Mouse (Mus musculus) naive thymus-derived CD4-positive, alpha-beta T cell, adult 2 months (primary cell): Measurements from ENCODE around the gene Bpifb4.

Experiments
- DNase-seq: peaks from one replicate; pipeline ENCODE4 v3.0.0-alpha.2; 2011; ENCODE audit warnings: low read depth

Gene Bpifb4

GRCm38 (mm10) chr2:153937843-153938242 is at the start of gene Bpifb4:
Bpifb4 (plus strand) TSS chr2:153938212.
- no peak for DNase-seq

- DNase-seq = no peak
These were observed 38.9 kb upstream of the Bpifb4 start for GRCm38 (mm10) chr2:153899111-153899510.

GRCm38 (mm10) chr2:153900088-153900487 is 37.9 kb upstream of the Bpifb4 start, which contains the start of gene Bpifb6:
Bpifb6 (plus strand) TSS chr2:153900388.
- no peak for DNase-seq

- no peak for DNase-seq
These were observed 35.3 kb upstream of the Bpifb4 start for GRCm38 (mm10) chr2:153902726-153903125.

- no peak for DNase-seq
These were observed 31.4 kb upstream of the Bpifb4 start for GRCm38 (mm10) chr2:153906626-153907025.

GRCm38 (mm10) chr2:153914151-153914550 is 23.9 kb upstream of the Bpifb4 start:
- no peak for DNase-seq

GRCm38 (mm10) chr2:153917930-153918329 is 20.1 kb upstream of the Bpifb4 start, which contains the start of gene Bpifb3:
Bpifb3 (plus strand) TSS chr2:153918230.
- DNase-seq = no peak

- DNase-seq = no peak
These were observed 16.8 kb upstream of the Bpifb4 start for GRCm38 (mm10) chr2:153921246-153921645.

GRCm38 (mm10) chr2:153929871-153930413 is 8.1 kb upstream of the Bpifb4 start:
- DNase-seq = peak; percentile 20

- DNase-seq = no peak
These were observed 6.9 kb upstream of the Bpifb4 start for GRCm38 (mm10) chr2:153931125-153931524.

- DNase-seq = no peak
These were observed 4.7 kb upstream of the Bpifb4 start for GRCm38 (mm10) chr2:153933311-153933710.

GRCm38 (mm10) chr2:153935348-153935747 is 2.7 kb upstream of the Bpifb4 start:
- DNase-seq = no peak

GRCm38 (mm10) chr2:153943537-153943936 is 5.5 kb downstream of the Bpifb4 start:
- peak; percentile 51 for DNase-seq

GRCm38 (mm10) chr2:153944567-153944966 is 6.6 kb downstream of the Bpifb4 start:
- DNase-seq = no peak

GRCm38 (mm10) chr2:153952897-153953296 is 14.9 kb downstream of the Bpifb4 start:
- peak; percentile 67 for DNase-seq

GRCm38 (mm10) chr2:153953836-153954235 is 15.8 kb downstream of the Bpifb4 start:
- DNase-seq = peak; percentile 46

GRCm38 (mm10) chr2:153962821-153963331 is 24.9 kb downstream of the Bpifb4 start:
- no peak for DNase-seq

GRCm38 (mm10) chr2:153963334-153963733 is 25.3 kb downstream of the Bpifb4 start:
- DNase-seq = no peak

- no peak for DNase-seq
These were observed 32.2 kb downstream of the Bpifb4 start for GRCm38 (mm10) chr2:153970221-153970620.

GRCm38 (mm10) chr2:153974582-153974981 is 36.6 kb downstream of the Bpifb4 start, which contains the start of gene Bpifa6:
Bpifa6 (plus strand) TSS chr2:153974945.
- DNase-seq = no peak

GRCm38 (mm10) chr2:153995770-153996169 is 57.8 kb downstream of the Bpifb4 start:
- peak; percentile 51 for DNase-seq

- no peak for DNase-seq
These were observed 62.5 kb downstream of the Bpifb4 start for GRCm38 (mm10) chr2:154000501-154000900.

- no peak for DNase-seq
These were observed 63.0 kb downstream of the Bpifb4 start for GRCm38 (mm10) chr2:154001056-154001455.

- no peak for DNase-seq
These were observed 66.4 kb downstream of the Bpifb4 start for GRCm38 (mm10) chr2:154004456-154004855.
